Mouse (Mus musculus) neural tube, embryonic 15.5 days (tissue): ENCODE data around the gene Ninl. TPM values are rescaled to one million over a fixed set of nuclear protein-coding genes. Genes with fewer than 3 reads are reported as not detected.
"Not testable (repeated sequence)": the region's sequence is repeated elsewhere in the genome, so short reads cannot be mapped to it uniquely, and the experiment has no call there.

Experiments
- ATAC-seq: fragments of 200-750 bp; cut with Nextera tagmentation; 2 replicates; pipeline ENCODE4 v1.8.0; 2017; ENCODE audit warnings: mild to moderate bottlenecking, moderate TSS enrichment, moderate library complexity; ENCODE audit not compliant: low FRiP score
- H3K27ac ChIP-seq: fragments of 300-500 bp; sonication (generic); replicated peaks from 2 replicates; pipeline ENCODE4 v1.5.1; 2015; ENCODE audit warnings: mild to moderate bottlenecking, inconsistent platforms
- H3K27me3 ChIP-seq: fragments of 300-500 bp; sonication (generic); replicated peaks from 2 replicates; pipeline ENCODE4 v1.6.1; 2015; ENCODE audit warnings: inconsistent platforms
- H3K36me3 ChIP-seq: fragments of 300-500 bp; sonication (generic); 2 replicates; pipeline ENCODE4 v1.6.1; 2015; ENCODE audit warnings: inconsistent platforms
- H3K4me1 ChIP-seq: fragments of 300-500 bp; sonication (generic); 2 replicates; pipeline ENCODE4 v1.6.1; 2015; ENCODE audit warnings: inconsistent platforms
- H3K4me2 ChIP-seq: fragments of 300-500 bp; sonication (generic); 2 replicates; pipeline ENCODE4 v1.6.1; 2015; ENCODE audit warnings: inconsistent platforms, mild to moderate bottlenecking, moderate library complexity
- H3K4me3 ChIP-seq: fragments of 300-500 bp; sonication (generic); replicated peaks from 2 replicates; pipeline ENCODE4 v1.5.1; 2015; ENCODE audit warnings: mild to moderate bottlenecking, inconsistent platforms
- H3K9ac ChIP-seq: fragments of 300-500 bp; sonication (generic); replicated peaks from 2 replicates; pipeline ENCODE4 v1.6.1; 2015; ENCODE audit warnings: mild to moderate bottlenecking, inconsistent platforms
- H3K9me3 ChIP-seq: fragments of 300-500 bp; sonication (generic); replicated peaks from 2 replicates; pipeline ENCODE4 v1.6.1; 2016; ENCODE audit warnings: inconsistent platforms
- WGBS: fragments of 180-500 bp; shearing (Covaris S2); methylation state at CpG from one replicate; pipeline ENCODE4 v1.1.7; 2015; ENCODE audit warnings: mixed read lengths; 5-methylcytosine and 5-hydroxymethylcytosine counted together
- polyA plus RNA-seq: library from polyadenylated mRNA; unstranded; fragments of >200 nt; fragmentation: Nextera tagmentation; extraction: Ambion mirVana; gene quantifications from 2 replicates; pipeline ENCODE4 v1.2.1, GENCODE M21; 2015

The Ninl gene
- polyA plus RNA-seq, 1 experiment from 2014 or later: 2.9 TPM

GRCm38 (mm10) chr2:150947880-150948611 lies 91.1 kb downstream of the Ninl start:
- H3K4me2 ChIP-seq, ATAC-seq, H3K9me3 ChIP-seq, H3K27ac ChIP-seq, H3K27me3 ChIP-seq, H3K9ac ChIP-seq, H3K4me1 ChIP-seq, H3K36me3 ChIP-seq, H3K4me3 ChIP-seq: not testable (repeated sequence)
- 93% methylated on average over 12 of the region's 12 CpGs for WGBS

- H3K4me3 ChIP-seq, H3K27me3 ChIP-seq, H3K4me2 ChIP-seq, ATAC-seq, H3K9me3 ChIP-seq, H3K9ac ChIP-seq, H3K36me3 ChIP-seq, H3K4me1 ChIP-seq, H3K27ac ChIP-seq: not testable (repeated sequence)
- WGBS: 92% methylated on average over 5 of the region's 5 CpGs
Observed at GRCm38 (mm10) chr2:150947341-150947740, 91.8 kb downstream of the Ninl start.

- Histone ChIP-seq H3K4me3 (no peak overlapping the region), H3K4me2 (no peak overlapping the region), H3K36me3 (no peaks in the 10 kb centered on the region), H3K27me3 (no peaks in the 10 kb centered on the region), H3K27ac (no peak overlapping the region), H3K4me1 (no peaks in the 10 kb centered on the region), H3K9me3 (no peaks in the 10 kb centered on the region), H3K9ac (no peak overlapping the region)
- ATAC-seq: no peak
- WGBS: 94% methylated on average over 5 of the region's 5 CpGs
Observed at GRCm38 (mm10) chr2:150944017-150944416, 95.2 kb downstream of the Ninl start.

- H3K4me3 ChIP-seq: no peak overlapping the region
- WGBS: 96% methylated on average over 4 of the region's 4 CpGs
Observed at GRCm38 (mm10) chr2:150934659-150935058, 104.5 kb downstream of the Ninl start.

GRCm38 (mm10) chr2:150933482-150933881 lies 105.7 kb downstream of the Ninl start:
- Histone ChIP-seq H3K27ac (no peak overlapping the region), H3K27me3 (no peaks in the 10 kb centered on the region), H3K36me3 (peaks cover 29% of the 10 kb centered on the region), H3K4me1 (no peaks in the 10 kb centered on the region), H3K4me3 (no peak overlapping the region), H3K4me2 (no peak overlapping the region), H3K9me3 (no peaks in the 10 kb centered on the region), H3K9ac (no peak overlapping the region)
- ATAC-seq: no peak
- 89% methylated on average over 19 of the region's 19 CpGs for WGBS

More at GRCm38 (mm10) chr2:150934659-150935058, 104.5 kb downstream of the Ninl start:
- peaks cover 29% of the 10 kb centered on the region for H3K36me3 ChIP-seq
- H3K27me3 ChIP-seq: no peaks in the 10 kb centered on the region
- no peaks in the 10 kb centered on the region for H3K9me3 ChIP-seq
- no peak overlapping the region for H3K27ac ChIP-seq
- H3K4me1 ChIP-seq: no peaks in the 10 kb centered on the region
- no peak overlapping the region for H3K9ac ChIP-seq
- no peak for ATAC-seq
- H3K4me2 ChIP-seq: no peak overlapping the region

GRCm38 (mm10) chr2:150930806-150931205 lies 108.4 kb downstream of the Ninl start:
- no peaks in the 10 kb centered on the region for H3K4me1 ChIP-seq
- H3K36me3 ChIP-seq: peaks cover 21% of the 10 kb centered on the region; the same call in 1 of the 2 replicates
- H3K4me2 ChIP-seq: no peak overlapping the region
- 66% methylated on average over 3 of the region's 3 CpGs for WGBS
- no peak overlapping the region for H3K9ac ChIP-seq
- no peak overlapping the region for H3K4me3 ChIP-seq
- ATAC-seq: no peak
- H3K27ac ChIP-seq: no peak overlapping the region
- no peaks in the 10 kb centered on the region for H3K27me3 ChIP-seq
- no peaks in the 10 kb centered on the region for H3K9me3 ChIP-seq

- ATAC-seq: no peak
- Histone ChIP-seq H3K4me1 (no peaks in the 10 kb centered on the region), H3K27ac (no peak overlapping the region), H3K36me3 (peaks cover 9% of the 10 kb centered on the region; the same call in 1 of the 2 replicates), H3K27me3 (no peaks in the 10 kb centered on the region), H3K4me3 (no peak overlapping the region), H3K4me2 (no peak overlapping the region), H3K9ac (no peak overlapping the region), H3K9me3 (no peaks in the 10 kb centered on the region)
- WGBS: 83% methylated on average over 6 of the region's 6 CpGs
Observed at GRCm38 (mm10) chr2:150929156-150929555, 110.0 kb downstream of the Ninl start.

GRCm38 (mm10) chr2:150927038-150927720 lies 112.0 kb downstream of the Ninl start:
- Histone ChIP-seq H3K36me3 (0 out of 2 replicates have a peak, but pooled peaks cover 5% of the 10 kb centered on the region), H3K4me2 (no peak overlapping the region), H3K27me3 (no peaks in the 10 kb centered on the region), H3K9me3 (no peaks in the 10 kb centered on the region), H3K27ac (no peak overlapping the region), H3K9ac (no peak overlapping the region), H3K4me1 (no peaks in the 10 kb centered on the region), H3K4me3 (no peak overlapping the region)
- WGBS: 95% methylated on average over 11 of the region's 11 CpGs
- ATAC-seq: no peak

GRCm38 (mm10) chr2:150923505-150923904 lies 115.7 kb downstream of the Ninl start:
- Histone ChIP-seq H3K4me2 (no peak overlapping the region), H3K9me3 (no peaks in the 10 kb centered on the region), H3K4me3 (no peak overlapping the region), H3K27me3 (no peaks in the 10 kb centered on the region), H3K4me1 (no peaks in the 10 kb centered on the region), H3K9ac (no peak overlapping the region), H3K27ac (no peak overlapping the region), H3K36me3 (0 out of 2 replicates have a peak, but pooled peaks cover 5% of the 10 kb centered on the region)
- ATAC-seq: no peak
- 83% methylated on average over 7 of the region's 7 CpGs for WGBS

- ATAC-seq: no peak
- no peak overlapping the region for H3K4me2 ChIP-seq
- 94% methylated on average over 3 of the region's 3 CpGs for WGBS
- H3K27ac ChIP-seq: no peak overlapping the region
- H3K4me3 ChIP-seq: no peak overlapping the region
- H3K36me3 ChIP-seq: 0 out of 2 replicates have a peak, but pooled peaks cover 5% of the 10 kb centered on the region
- no peaks in the 10 kb centered on the region for H3K4me1 ChIP-seq
- H3K9me3 ChIP-seq: no peaks in the 10 kb centered on the region
- H3K27me3 ChIP-seq: no peaks in the 10 kb centered on the region
- H3K9ac ChIP-seq: no peak overlapping the region
Observed at GRCm38 (mm10) chr2:150923026-150923425, 116.2 kb downstream of the Ninl start.

- H3K4me3 ChIP-seq: no peak overlapping the region
- 91% methylated on average over 4 of the region's 4 CpGs for WGBS
- H3K9me3 ChIP-seq: no peaks in the 10 kb centered on the region
- H3K9ac ChIP-seq: no peak overlapping the region
- H3K36me3 ChIP-seq: peaks cover 10% of the 10 kb centered on the region; the same call in 1 of the 2 replicates
- H3K4me1 ChIP-seq: no peaks in the 10 kb centered on the region
- no peak overlapping the region for H3K4me2 ChIP-seq
- ATAC-seq: no peak
- H3K27ac ChIP-seq: no peak overlapping the region
- no peaks in the 10 kb centered on the region for H3K27me3 ChIP-seq
Observed at GRCm38 (mm10) chr2:150922165-150922564, 117.0 kb downstream of the Ninl start.

- ATAC-seq: no peak
- no peak overlapping the region for H3K27ac ChIP-seq
- H3K9me3 ChIP-seq: no peaks in the 10 kb centered on the region
- no peak overlapping the region for H3K9ac ChIP-seq
- H3K36me3 ChIP-seq: peaks cover 11% of the 10 kb centered on the region; the same call in 1 of the 2 replicates
- no peaks in the 10 kb centered on the region for H3K27me3 ChIP-seq
- H3K4me1 ChIP-seq: no peaks in the 10 kb centered on the region
- 94% methylated on average over 6 of the region's 6 CpGs for WGBS
- H3K4me2 ChIP-seq: no peak overlapping the region
- no peak overlapping the region for H3K4me3 ChIP-seq
Observed at GRCm38 (mm10) chr2:150921697-150922096, 117.5 kb downstream of the Ninl start.
